Mouse (Mus musculus) CH12.LX (cell line): ENCODE data around the gene Gm15557. TPM values are rescaled to one million over a fixed set of nuclear protein-coding genes. Genes with fewer than 3 reads are reported as not detected.

ENCODE experiments used
- DNase-seq: peaks from one replicate; pipeline ENCODE4 v3.0.0-alpha.2; 2013; ENCODE audit errors: extremely low read depth
- H3K27ac ChIP-seq: 2 replicates; pipeline ENCODE4 v1.5.1; 2012; ENCODE audit warnings: low read depth, mild to moderate bottlenecking, control low read depth, moderate library complexity; ENCODE audit not compliant: insufficient read depth
- H3K27me3 ChIP-seq: replicated peaks from 2 replicates; pipeline ENCODE3; 2012; ENCODE audit warnings: inconsistent platforms
- H3K36me3 ChIP-seq, 2 experiments: replicated peaks in 1 of 2; 2 replicates each; pipeline versions ENCODE3 to v1.6.1; 2012; ENCODE audit warnings: inconsistent platforms in 1 of 2, low read length in 1 of 2, mild to moderate bottlenecking in 1 of 2, mixed read lengths in 1 of 2, moderate library complexity in 1 of 2; ENCODE audit not compliant: control insufficient read depth in 1 of 2, insufficient read depth in 1 of 2
- H3K4me1 ChIP-seq, 2 experiments: 2 replicates each; pipeline ENCODE4 v1.6.1; 2012; ENCODE audit warnings: inconsistent platforms in 1 of 2, moderate library complexity in 1 of 2; ENCODE audit not compliant: insufficient read depth in 2 of 2, control insufficient read depth in 1 of 2
- H3K4me2 ChIP-seq: 2 replicates; pipeline ENCODE4 v1.6.1; 2012; ENCODE audit warnings: low read depth, mild to moderate bottlenecking, control low read depth; ENCODE audit not compliant: poor library complexity, insufficient read depth, severe bottlenecking
- H3K4me3 ChIP-seq, 3 experiments: fragments of 150-350 bp in 1 of 3; sonication (generic) in 1 of 3; replicated peaks in 1 of 3; 2 replicates each; pipeline versions ENCODE3 to v1.5.1; 2011 to 2012; ENCODE audit warnings: low read depth in 2 of 3, low read length in 2 of 3, mild to moderate bottlenecking in 2 of 3, moderate library complexity in 2 of 3, control low read depth in 1 of 3, improper control_type of control experiment in 1 of 3, inconsistent platforms in 1 of 3, mixed read lengths in 1 of 3; ENCODE audit not compliant: poor library complexity in 1 of 3
- H3K79me2 ChIP-seq: replicated peaks from 2 replicates; pipeline ENCODE4 v1.6.1; 2012; ENCODE audit warnings: mild to moderate bottlenecking, moderate library complexity; ENCODE audit not compliant: control insufficient read depth, poor library complexity, insufficient read depth, severe bottlenecking; ENCODE audit errors: extremely low read depth
- H3K9ac ChIP-seq: 2 replicates; pipeline ENCODE4 v1.6.1; 2012; ENCODE audit warnings: low read depth, mild to moderate bottlenecking, control low read depth, moderate library complexity; ENCODE audit not compliant: insufficient read depth
- H3K9me3 ChIP-seq: replicated peaks from 2 replicates; pipeline ENCODE3; 2012; ENCODE audit warnings: low read length, inconsistent platforms, mixed read lengths
- BHLHE40 ChIP-seq: IDR thresholded peaks from 2 replicates; pipeline ENCODE4 v1.6.1; 2011; ENCODE audit warnings: mild to moderate bottlenecking, low read depth, low read length, improper control_type of control experiment
- CHD1 ChIP-seq: IDR thresholded peaks from 2 replicates; pipeline ENCODE4 v1.6.1; 2012; ENCODE audit warnings: low read depth, low read length, improper control_type of control experiment, inconsistent platforms
- CHD2 ChIP-seq: IDR thresholded peaks from 2 replicates; pipeline ENCODE4 v1.6.1; 2011; ENCODE audit warnings: low read length, improper control_type of control experiment
- CTCF ChIP-seq, 2 experiments: IDR thresholded peaks in 1 of 2; conservative IDR thresholded peaks in 1 of 2; 2 replicates each; pipeline ENCODE4 v1.5.1; 2011 to 2012; ENCODE audit warnings: low read depth in 2 of 2, low read length in 2 of 2, improper control_type of control experiment in 1 of 2, inconsistent platforms in 1 of 2, mild to moderate bottlenecking in 1 of 2, moderate library complexity in 1 of 2
- E2F4 ChIP-seq: IDR thresholded peaks from 2 replicates; pipeline ENCODE4 v1.6.1; 2011; ENCODE audit warnings: low read depth, low read length, improper control_type of control experiment; ENCODE audit not compliant: insufficient replicate concordance
- ELF1 ChIP-seq: IDR thresholded peaks from 2 replicates; pipeline ENCODE4 v1.6.1; 2014; ENCODE audit warnings: low read depth, mild to moderate bottlenecking, inconsistent platforms, low read length, improper control_type of control experiment
- EP300 ChIP-seq: IDR thresholded peaks from 2 replicates; pipeline ENCODE4 v1.6.1; 2011; ENCODE audit warnings: low read length, improper control_type of control experiment
- ETS1 ChIP-seq: conservative IDR thresholded peaks from 2 replicates; pipeline ENCODE4 v1.6.1; 2012; ENCODE audit warnings: low read depth, mild to moderate bottlenecking, inconsistent platforms, low read length, improper control_type of control experiment, moderate library complexity
- GABPA ChIP-seq: IDR thresholded peaks from 2 replicates; pipeline ENCODE4 v1.6.1; 2012; ENCODE audit warnings: low read depth, low read length, improper control_type of control experiment, inconsistent platforms; ENCODE audit not compliant: insufficient replicate concordance
- HCFC1 ChIP-seq: IDR thresholded peaks from 2 replicates; pipeline ENCODE4 v1.6.1; 2012; ENCODE audit warnings: low read depth, mild to moderate bottlenecking, inconsistent platforms, low read length, improper control_type of control experiment
- IRF4 ChIP-seq: IDR thresholded peaks from 2 replicates; pipeline ENCODE4 v1.6.1; 2014; ENCODE audit warnings: low read depth, mild to moderate bottlenecking, inconsistent platforms, low read length, improper control_type of control experiment
- JUND ChIP-seq: conservative IDR thresholded peaks from 2 replicates; pipeline ENCODE4 v1.6.1; 2011; ENCODE audit warnings: low read depth, low read length, improper control_type of control experiment
- KAT2A ChIP-seq: IDR thresholded peaks from 2 replicates; pipeline ENCODE4 v1.6.1; 2012; ENCODE audit warnings: low read length, improper control_type of control experiment, inconsistent platforms; ENCODE audit not compliant: insufficient replicate concordance
- MAFK ChIP-seq: IDR thresholded peaks from 2 replicates; pipeline ENCODE4 v1.6.1; 2011; ENCODE audit warnings: low read length, improper control_type of control experiment; ENCODE audit not compliant: insufficient replicate concordance
- MAX ChIP-seq: IDR thresholded peaks from 2 replicates; pipeline ENCODE4 v1.6.1; 2011; ENCODE audit warnings: low read length, improper control_type of control experiment
- MAZ ChIP-seq: IDR thresholded peaks from 2 replicates; pipeline ENCODE4 v1.6.1; 2012; ENCODE audit warnings: low read depth, mild to moderate bottlenecking, inconsistent platforms, low read length, improper control_type of control experiment, moderate library complexity
- MEF2A ChIP-seq: IDR thresholded peaks from 2 replicates; pipeline ENCODE4 v1.6.1; 2014; ENCODE audit warnings: low read depth, mild to moderate bottlenecking, inconsistent platforms, low read length, improper control_type of control experiment, borderline replicate concordance
- MXI1 ChIP-seq: IDR thresholded peaks from 2 replicates; pipeline ENCODE4 v1.6.1; 2011; ENCODE audit warnings: mild to moderate bottlenecking, low read depth, low read length, improper control_type of control experiment
- MYC ChIP-seq: IDR thresholded peaks from 2 replicates; pipeline ENCODE4 v1.6.1; 2011; ENCODE audit warnings: low read depth, mild to moderate bottlenecking, improper control_type of control experiment, low read length
- NELFE ChIP-seq: IDR thresholded peaks from 2 replicates; pipeline ENCODE4 v1.6.1; 2011; ENCODE audit warnings: low read depth, low read length, improper control_type of control experiment
- NRF1 ChIP-seq: IDR thresholded peaks from 2 replicates; pipeline ENCODE4 v1.6.1; 2014; ENCODE audit warnings: low read depth, mild to moderate bottlenecking, inconsistent platforms, low read length, improper control_type of control experiment, moderate library complexity
- PAX5 ChIP-seq: IDR thresholded peaks from 2 replicates; pipeline ENCODE4 v1.6.1; 2012; ENCODE audit warnings: low read length, inconsistent platforms, mixed read lengths
- POLR2A ChIP-seq: IDR thresholded peaks from 2 replicates; pipeline ENCODE4 v1.6.1; 2011; ENCODE audit warnings: low read depth, mild to moderate bottlenecking, improper control_type of control experiment, low read length
- POLR2AphosphoS2 ChIP-seq: IDR thresholded peaks from 2 replicates; pipeline ENCODE4 v1.6.1; 2011; ENCODE audit warnings: low read depth, low read length, improper control_type of control experiment
- RAD21 ChIP-seq: IDR thresholded peaks from 2 replicates; pipeline ENCODE4 v1.6.1; 2011; ENCODE audit warnings: low read depth, mild to moderate bottlenecking, low read length, improper control_type of control experiment, moderate library complexity
- RCOR1 ChIP-seq: conservative IDR thresholded peaks from 2 replicates; pipeline ENCODE4 v1.6.1; 2012; ENCODE audit warnings: low read depth, mild to moderate bottlenecking, inconsistent platforms, low read length, improper control_type of control experiment
- SIN3A ChIP-seq: IDR thresholded peaks from 2 replicates; pipeline ENCODE4 v1.6.1; 2012; ENCODE audit warnings: low read length, improper control_type of control experiment, inconsistent platforms
- SMC3 ChIP-seq: IDR thresholded peaks from 2 replicates; pipeline ENCODE4 v1.6.1; 2011; ENCODE audit warnings: low read depth, low read length, improper control_type of control experiment
- TBP ChIP-seq: conservative IDR thresholded peaks from 2 replicates; pipeline ENCODE4 v1.6.1; 2011; ENCODE audit warnings: low read depth, low read length, improper control_type of control experiment
- TCF12 ChIP-seq: IDR thresholded peaks from 2 replicates; pipeline ENCODE4 v1.6.1; 2014; ENCODE audit warnings: low read depth, mild to moderate bottlenecking, inconsistent platforms, low read length, improper control_type of control experiment
- USF1 ChIP-seq: IDR thresholded peaks from 2 replicates; pipeline ENCODE4 v1.6.1; 2014; ENCODE audit warnings: low read depth, mild to moderate bottlenecking, inconsistent platforms, low read length, improper control_type of control experiment
- ZC3H11A ChIP-seq: IDR thresholded peaks from 2 replicates; pipeline ENCODE4 v1.6.1; 2012; ENCODE audit warnings: low read depth, mild to moderate bottlenecking, inconsistent platforms, low read length, improper control_type of control experiment
- ZKSCAN1 ChIP-seq: IDR thresholded peaks from 2 replicates; pipeline ENCODE4 v1.6.1; 2012; ENCODE audit warnings: low read depth, inconsistent platforms, low read length, improper control_type of control experiment, borderline replicate concordance
- ZMIZ1 ChIP-seq: IDR thresholded peaks from 2 replicates; pipeline ENCODE4 v1.6.1; 2012; ENCODE audit warnings: low read depth, mild to moderate bottlenecking, inconsistent platforms, low read length, improper control_type of control experiment
- ZNF384 ChIP-seq: IDR thresholded peaks from 2 replicates; pipeline ENCODE4 v1.6.1; 2012; ENCODE audit warnings: low read depth, low read length, improper control_type of control experiment, inconsistent platforms
- dilution Hi-C: fragments of 300-500 bp; cut with MboI; formaldehyde crosslinking; loops from 2 replicates; pipeline ENCODE4 v1.14.3; 2020; ENCODE audit warnings: low sequenced_read_pairs; ENCODE audit not compliant: extremely low pct_unique_long_range_greater_than_20kb, extremely low pct_ligation_motif_present
- in situ Hi-C: fragments of 300-500 bp; cut with MboI; formaldehyde crosslinking; loops from 3 replicates; pipeline ENCODE4 v1.14.3; 2019; ENCODE audit warnings: low sequenced_read_pairs, low pct_ligation_motif_present, low pct_unique_long_range_greater_than_20kb, mixed read lengths
- polyA plus RNA-seq: library from polyadenylated mRNA; unstranded; fragments of >175 nt; gene quantifications from 2 replicates; pipeline ENCODE4 v1.2.1, GENCODE M21; 2012; ENCODE audit warnings: low read depth; ENCODE audit not compliant: insufficient read length
- total RNA-seq, 2 experiments: library from RNA; depleted of rRNA; stranded (reverse); fragments of 300-350 nt in 1 of 2; fragments of >200 nt in 1 of 2; gene quantifications; 2 replicates each; pipeline ENCODE4 v1.2.3; 2012 to 2014

Gene Gm15557
- total and polyA plus RNA-seq, 3 experiments: not detected

- no peaks in the 10 kb centered on the region for H3K9me3 ChIP-seq
- in situ Hi-C loops (loop anchor here (25.0 kb wide), 1 partner anchor 242 kb away; the partner anchor contains the start of gene Trpc4ap), dilution Hi-C loops (no loop called here)
- H3K79me2 ChIP-seq: peaks cover 44% of the 10 kb centered on the region
- peak within 1 kb of the TSS; percentile 75 to 87 (median 76) for H3K4me3 ChIP-seq
- peaks cover 5 to 35% of the 10 kb centered on the region in 2 experiments; a peak in 2 of 4 replicates for H3K4me1 ChIP-seq
- TF ChIP-seq NELFE: peak; percentile 84
- peak; percentile 86 for TF ChIP-seq POLR2A
- TF ChIP-seq JUND: no peak
- TF ChIP-seq ETS1: peak; percentile 49; the same call in 1 of the 2 replicates
- TF ChIP-seq MAFK: no peak
- peak; percentile 77 for TF ChIP-seq MYC
- no peak for TF ChIP-seq E2F4
- no peak for TF ChIP-seq MEF2A
- peak; percentile 88 for TF ChIP-seq ZMIZ1
- TF ChIP-seq SMC3: no peak
- 0 out of 2 replicates have a peak, but pooled peaks have one; percentile 40 for TF ChIP-seq EP300
- peak; percentile 87 for TF ChIP-seq ELF1
- TF ChIP-seq CHD2: peak; percentile 70
- peak; percentile 89 for TF ChIP-seq HCFC1
- 0 out of 2 replicates have a peak, but pooled peaks have one; percentile 57 for TF ChIP-seq POLR2AphosphoS2
- no peak for TF ChIP-seq ZKSCAN1
- TF ChIP-seq GABPA: no peak; the same call in 1 of the 2 replicates
- TF ChIP-seq MAZ: peak; percentile 57; the same call in 1 of the 2 replicates
- TF ChIP-seq RCOR1: peak; percentile 71
- no peak for TF ChIP-seq PAX5
- TF ChIP-seq MXI1: peak; percentile 80; the same call in 1 of the 2 replicates
- no peak for TF ChIP-seq ZC3H11A
- TF ChIP-seq SIN3A: peak; percentile 86
- TF ChIP-seq BHLHE40: peak; percentile 77
- TF ChIP-seq TBP: peak; percentile 73
- TF ChIP-seq RAD21: no peak
- no peak for TF ChIP-seq USF1
- TF ChIP-seq MAX: no peak
- no peak for TF ChIP-seq CTCF (conservative IDR thresholded peaks at IDR 0.05 in 1 of 2, IDR thresholded peaks at IDR 0.05 in 1 of 2; ENCODE audit: low read depth in 2 of 2, low read length in 2 of 2)
- TF ChIP-seq TCF12: peak; percentile 87; the same call in 1 of the 2 replicates
- TF ChIP-seq ZNF384: peak; percentile 41; the same call in 1 of the 2 replicates
- peak; percentile 78; the same call in 1 of the 2 replicates for TF ChIP-seq KAT2A
- peak; percentile 86 for TF ChIP-seq NRF1
- peak; percentile 60 for TF ChIP-seq IRF4
- peak; percentile 72; the same call in 1 of the 2 replicates for TF ChIP-seq CHD1
- no peaks in the 10 kb centered on the region for H3K27me3 ChIP-seq
- DNase-seq: peak; percentile 95
- peak within 1 kb of the TSS; percentile 74 for H3K9ac ChIP-seq
- H3K27ac ChIP-seq: peak within 1 kb of the TSS; percentile 79
- peaks cover 0 to 9% of the 10 kb centered on the region in 2 experiments for H3K36me3 ChIP-seq
- H3K4me2 ChIP-seq: peak within 1 kb of the TSS; percentile 99
Measured at GRCm38 (mm10) chr2:155929531-155930442, 10.7 kb upstream of the Gm15557 start, which contains the start of gene Uqcc1. Gene Uqcc1 (minus strand): TSS chr2:155930310.
